Mouse (Mus musculus) kidney, adult 2 months (tissue): ENCODE measurements around the gene Hspa1a.

Experiments
- CTCF ChIP-seq: fragments of 200-500 bp; conservative IDR thresholded peaks from 2 replicates; pipeline ENCODE4 v1.5.1; 2011; ENCODE audit warnings: low read depth, mild to moderate bottlenecking, control low read depth, low read length, moderate library complexity, mixed read lengths; ENCODE audit not compliant: insufficient read depth, insufficient read length
- POLR2A ChIP-seq: fragments of 200-500 bp; IDR thresholded peaks from one replicate; pipeline ENCODE4 v1.6.1; 2011; ENCODE audit warnings: low read depth, low read length, control low read depth

GRCm38 (mm10) chr17:35007387-35007991 is 35.5 kb upstream of the Hspa1a start:
- TF ChIP-seq CTCF: no peak
- no peak for TF ChIP-seq POLR2A
